Mouse (Mus musculus) megakaryocyte, embryonic 14.5 days (primary cell): Measurements from ENCODE around the gene Ppp1r16b.

Source experiments
- FLI1 ChIP-seq: IDR thresholded peaks from 2 replicates; pipeline ENCODE4 v1.6.1; 2012; ENCODE audit warnings: low read length, inconsistent platforms, mixed read lengths
- GATA1 ChIP-seq: IDR thresholded peaks from 3 replicates; pipeline ENCODE4 v1.6.1; 2012; ENCODE audit warnings: mixed read lengths, low read length, inconsistent platforms, borderline replicate concordance

DNA sequence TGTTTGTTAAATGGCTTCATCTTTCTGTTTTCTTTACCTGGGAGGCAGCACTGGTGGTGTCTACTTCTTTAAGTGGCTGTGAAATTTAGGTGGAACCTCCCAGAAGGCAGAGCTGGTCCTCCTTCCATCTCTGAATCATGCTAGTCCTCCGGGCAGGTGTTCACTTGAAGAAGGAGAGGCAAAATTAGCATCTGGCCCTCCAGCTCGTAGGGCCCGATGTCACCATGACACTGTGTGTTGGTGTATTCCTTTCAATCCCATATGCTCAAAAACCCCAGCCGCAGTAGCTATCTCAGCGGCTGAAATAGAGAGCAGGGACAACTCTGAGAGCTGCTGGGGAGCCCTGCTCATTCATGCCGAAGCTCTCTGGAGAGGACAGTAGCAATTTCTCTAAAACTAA is 27.0 kb downstream of the Ppp1r16b start:
- TF ChIP-seq GATA1 (no peak), FLI1 (no peak)
